Mouse (Mus musculus): ENCODE results near the gene Fam228b.

The Fam228b gene

GRCm38 (mm10) chr12:4742183-4742582 is 26.9 kb downstream of the Fam228b start:
- DNase-seq (ENCODE audit: low spot score in 2 of 2) = no peak

GRCm38 (mm10) chr12:4740823-4741222 is 28.2 kb downstream of the Fam228b start:
- no peak for DNase-seq (ENCODE audit: low spot score in 2 of 2)

GRCm38 (mm10) chr12:4738031-4738576 is 31.0 kb downstream of the Fam228b start, which contains the start of gene Fam228a:
TSS of gene Fam228a (minus strand) at chr12:4738430.
- no peak for DNase-seq (ENCODE audit: low spot score in 2 of 2)

GRCm38 (mm10) chr12:4732332-4732731 is 36.7 kb downstream of the Fam228b start:
- no peak for DNase-seq (ENCODE audit: low spot score in 2 of 2)

GRCm38 (mm10) chr12:4731629-4732028 is 37.4 kb downstream of the Fam228b start:
- no peak for DNase-seq (ENCODE audit: low spot score in 2 of 2)

- DNase-seq (ENCODE audit: low spot score in 2 of 2) = no peak
Measured at GRCm38 (mm10) chr12:4729165-4729564, 39.9 kb downstream of the Fam228b start.

- DNase-seq (ENCODE audit: low spot score in 2 of 2) = peak in 1 of 2 experiments; percentile 53
Measured at GRCm38 (mm10) chr12:4719762-4720754, 49.0 kb downstream of the Fam228b start.

- peak in 1 of 2 experiments; percentile 50 for DNase-seq (ENCODE audit: low spot score in 2 of 2)
Measured at GRCm38 (mm10) chr12:4719066-4719761, 49.9 kb downstream of the Fam228b start.

- peak in 1 of 2 experiments; percentile 57 for DNase-seq (ENCODE audit: low spot score in 2 of 2)
Measured at GRCm38 (mm10) chr12:4717417-4717816, 51.6 kb downstream of the Fam228b start.

- DNase-seq (ENCODE audit: low spot score in 2 of 2) = peak in 1 of 2 experiments; percentile 57
Measured at GRCm38 (mm10) chr12:4715606-4716005, 53.5 kb downstream of the Fam228b start.

GRCm38 (mm10) chr12:4713361-4713760 is 55.7 kb downstream of the Fam228b start:
- peak in 1 of 2 experiments; percentile 42 for DNase-seq (ENCODE audit: low spot score in 2 of 2)

- DNase-seq (ENCODE audit: low spot score in 2 of 2) = peak in 1 of 2 experiments; percentile 51
Measured at GRCm38 (mm10) chr12:4709926-4710325, 59.1 kb downstream of the Fam228b start.

GRCm38 (mm10) chr12:4708881-4709604 is 60.0 kb downstream of the Fam228b start:
- peak in 1 of 2 experiments; percentile 49 for DNase-seq (ENCODE audit: low spot score in 2 of 2)

GRCm38 (mm10) chr12:4708296-4708695 is 60.8 kb downstream of the Fam228b start:
- DNase-seq (ENCODE audit: low spot score in 2 of 2) = peak in 1 of 2 experiments; percentile 55

GRCm38 (mm10) chr12:4707488-4708017 is 61.5 kb downstream of the Fam228b start:
- DNase-seq (ENCODE audit: low spot score in 2 of 2) = peak in 1 of 2 experiments; percentile 51

GRCm38 (mm10) chr12:4706901-4707300 is 62.2 kb downstream of the Fam228b start:
- peak in 1 of 2 experiments; percentile 51 for DNase-seq (ENCODE audit: low spot score in 2 of 2)

GRCm38 (mm10) chr12:4706175-4706574 is 62.9 kb downstream of the Fam228b start:
- peak in 1 of 2 experiments; percentile 48 for DNase-seq (ENCODE audit: low spot score in 2 of 2)

- DNase-seq (ENCODE audit: low spot score in 2 of 2) = peak in 1 of 2 experiments; percentile 46
Measured at GRCm38 (mm10) chr12:4705626-4706025, 63.4 kb downstream of the Fam228b start.

- DNase-seq (ENCODE audit: low spot score in 2 of 2) = no peak
Measured at GRCm38 (mm10) chr12:4694534-4694933, 74.5 kb downstream of the Fam228b start.

GRCm38 (mm10) chr12:4691193-4691592 is 77.9 kb downstream of the Fam228b start:
- DNase-seq (ENCODE audit: low spot score in 2 of 2) = no peak
